Mouse (Mus musculus) E14TG2a.4 (cell line): ENCODE measurements around the gene Pgap3.

Source experiments
- H3K27me3 ChIP-seq: 2 replicates; pipeline ENCODE4 v1.6.1; 2014; ENCODE audit warnings: low read length, control low read depth; ENCODE audit not compliant: insufficient read depth
- H3K36me3 ChIP-seq: 2 replicates; pipeline ENCODE4 v1.6.1; 2014; ENCODE audit warnings: low read length, control low read depth; ENCODE audit not compliant: insufficient read depth
- H3K4me1 ChIP-seq: replicated peaks from 2 replicates; pipeline ENCODE4 v1.6.1; 2014; ENCODE audit warnings: low read depth, low read length, control low read depth
- H3K4me3 ChIP-seq: replicated peaks from 2 replicates; pipeline ENCODE4 v1.5.1; 2014; ENCODE audit warnings: mild to moderate bottlenecking, low read length
- H3K9me3 ChIP-seq: 2 replicates; pipeline ENCODE4 v1.6.1; 2014; ENCODE audit warnings: low read length, control low read depth
- CTCF ChIP-seq: conservative IDR thresholded peaks from 2 replicates; pipeline ENCODE4 v1.5.1; 2014; ENCODE audit warnings: low read length
- NANOG ChIP-seq: IDR thresholded peaks from 2 replicates; pipeline ENCODE4 v1.6.1; 2014; ENCODE audit warnings: borderline replicate concordance, low read length, mixed read lengths
- POU5F1 ChIP-seq: IDR thresholded peaks from 2 replicates; pipeline ENCODE4 v1.6.1; 2014; ENCODE audit warnings: low read length, borderline replicate concordance

Pgap3 gene

GRCm38 (mm10) chr11:98418273-98418672, 18.0 kb upstream of the Pgap3 start:
- Histone ChIP-seq H3K27me3 (peaks cover 37% of the 10 kb centered on the region), H3K9me3 (no peaks in the 10 kb centered on the region), H3K4me3 (no peak overlapping the region), H3K36me3 (peaks cover 16% of the 10 kb centered on the region), H3K4me1 (peaks cover 26% of the 10 kb centered on the region)
- TF ChIP-seq CTCF (no peak), POU5F1 (no peak), NANOG (no peak)

GRCm38 (mm10) chr11:98417074-98417473, 16.8 kb upstream of the Pgap3 start:
- Histone ChIP-seq H3K27me3 (peaks cover 46% of the 10 kb centered on the region), H3K9me3 (no peaks in the 10 kb centered on the region), H3K36me3 (0 out of 2 replicates have a peak, but pooled peaks cover 8% of the 10 kb centered on the region), H3K4me3 (no peak overlapping the region), H3K4me1 (peaks cover 30% of the 10 kb centered on the region)
- TF ChIP-seq CTCF (no peak), POU5F1 (no peak), NANOG (no peak)

- no peak overlapping the region for H3K4me3 ChIP-seq
- peaks cover 64% of the 10 kb centered on the region for H3K27me3 ChIP-seq
- no peaks in the 10 kb centered on the region for H3K9me3 ChIP-seq
- peaks cover 48% of the 10 kb centered on the region for H3K4me1 ChIP-seq
- H3K36me3 ChIP-seq = no peaks in the 10 kb centered on the region
- TF ChIP-seq NANOG = no peak
- no peak for TF ChIP-seq POU5F1
These were observed 13.9 kb upstream of the Pgap3 start for GRCm38 (mm10) chr11:98414162-98414561.

GRCm38 (mm10) chr11:98413731-98414130, 13.4 kb upstream of the Pgap3 start:
- H3K9me3 ChIP-seq = no peaks in the 10 kb centered on the region
- no peaks in the 10 kb centered on the region for H3K36me3 ChIP-seq
- no peak for TF ChIP-seq NANOG
- TF ChIP-seq CTCF = no peak
- no peak for TF ChIP-seq POU5F1
- peaks cover 46% of the 10 kb centered on the region for H3K4me1 ChIP-seq
- H3K27me3 ChIP-seq = peaks cover 62% of the 10 kb centered on the region
- H3K4me3 ChIP-seq = no peak overlapping the region

GRCm38 (mm10) chr11:98412797-98413301, 12.6 kb upstream of the Pgap3 start:
- Histone ChIP-seq H3K27me3 (peaks cover 62% of the 10 kb centered on the region), H3K36me3 (no peaks in the 10 kb centered on the region), H3K9me3 (no peaks in the 10 kb centered on the region), H3K4me3 (peak overlapping the region; percentile 94), H3K4me1 (peaks cover 40% of the 10 kb centered on the region)
- TF ChIP-seq CTCF (no peak), NANOG (no peak), POU5F1 (no peak)

GRCm38 (mm10) chr11:98412273-98412796, 12.0 kb upstream of the Pgap3 start, which contains the start of gene Erbb2:
Gene Erbb2, plus strand, starts transcription at chr11:98412470.
- Histone ChIP-seq H3K9me3 (no peaks in the 10 kb centered on the region), H3K27me3 (peaks cover 64% of the 10 kb centered on the region), H3K4me1 (peaks cover 42% of the 10 kb centered on the region), H3K4me3 (peak within 1 kb of the TSS; percentile 94), H3K36me3 (no peaks in the 10 kb centered on the region)
- TF ChIP-seq NANOG = no peak
- no peak for TF ChIP-seq CTCF
- TF ChIP-seq POU5F1 = no peak

- Histone ChIP-seq H3K36me3 (no peaks in the 10 kb centered on the region), H3K27me3 (peaks cover 50% of the 10 kb centered on the region), H3K4me1 (peaks cover 37% of the 10 kb centered on the region), H3K4me3 (no peak overlapping the region), H3K9me3 (no peaks in the 10 kb centered on the region)
- TF ChIP-seq NANOG = no peak
- TF ChIP-seq POU5F1 = no peak
- no peak for TF ChIP-seq CTCF
These were observed 9.1 kb upstream of the Pgap3 start for GRCm38 (mm10) chr11:98409341-98409822.

- no peaks in the 10 kb centered on the region for H3K36me3 ChIP-seq
- TF ChIP-seq CTCF = no peak
- TF ChIP-seq POU5F1 = no peak
- TF ChIP-seq NANOG = no peak
- no peaks in the 10 kb centered on the region for H3K9me3 ChIP-seq
- peaks cover 45% of the 10 kb centered on the region for H3K27me3 ChIP-seq
- H3K4me1 ChIP-seq = peaks cover 34% of the 10 kb centered on the region
- no peak overlapping the region for H3K4me3 ChIP-seq
These were observed 8.6 kb upstream of the Pgap3 start for GRCm38 (mm10) chr11:98408872-98409271.

GRCm38 (mm10) chr11:98406621-98407020, 6.3 kb upstream of the Pgap3 start:
- Histone ChIP-seq H3K9me3 (no peaks in the 10 kb centered on the region), H3K27me3 (peaks cover 26% of the 10 kb centered on the region), H3K4me1 (peaks cover 19% of the 10 kb centered on the region), H3K4me3 (no peak overlapping the region), H3K36me3 (no peaks in the 10 kb centered on the region)
- TF ChIP-seq POU5F1 (no peak), NANOG (no peak), CTCF (no peak)
